Mouse (Mus musculus) urinary bladder, postnatal 36 days (tissue): ENCODE data around the gene Eif2ak4.

Experiments used
- DNase-seq, 2 experiments: peaks; one replicate each; pipeline ENCODE4 v3.0.0; 2022; ENCODE audit warnings: low spot score in 2 of 2, mixed read lengths in 1 of 2

The Eif2ak4 gene

GRCm38 (mm10) chr2:118509688-118510446 is 121.4 kb downstream of the Eif2ak4 start:
- DNase-seq, result no peak

GRCm38 (mm10) chr2:118510447-118511310 is 122.3 kb downstream of the Eif2ak4 start:
- peak in 1 of 2 experiments; percentile 91 for DNase-seq

DNA sequence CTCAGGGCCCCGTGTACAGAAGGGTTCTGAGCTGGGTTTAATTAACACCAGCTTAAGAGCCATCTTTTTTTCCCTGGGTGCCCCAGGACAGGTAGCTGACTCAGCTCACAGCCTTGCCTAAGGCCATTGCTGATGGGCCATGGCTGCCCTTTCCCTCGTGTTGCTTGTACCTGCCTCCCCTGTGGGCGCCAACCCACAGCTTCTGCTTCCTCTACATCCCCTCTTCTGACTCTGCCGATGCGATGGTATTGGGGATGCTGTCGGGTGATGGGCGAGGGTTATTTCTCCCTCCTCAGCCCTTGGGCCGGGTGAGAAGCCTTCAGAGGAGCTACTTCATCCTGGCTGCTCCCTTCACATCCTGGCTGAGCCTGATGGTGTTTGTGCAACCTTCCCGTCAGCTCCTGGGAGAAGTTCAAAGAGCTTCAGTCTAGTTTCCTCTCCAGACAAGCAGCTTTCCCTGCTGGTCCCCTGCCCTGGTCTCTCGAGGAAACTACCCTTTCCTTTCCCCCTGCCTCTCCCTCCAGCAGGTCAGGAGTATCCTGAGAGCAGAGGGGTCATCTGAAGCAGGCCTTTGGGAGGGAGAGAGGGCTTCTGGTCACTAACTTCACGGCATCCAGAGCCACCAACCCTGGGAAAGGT is 123.5 kb downstream of the Eif2ak4 start:
- DNase-seq, result no peak

DNA sequence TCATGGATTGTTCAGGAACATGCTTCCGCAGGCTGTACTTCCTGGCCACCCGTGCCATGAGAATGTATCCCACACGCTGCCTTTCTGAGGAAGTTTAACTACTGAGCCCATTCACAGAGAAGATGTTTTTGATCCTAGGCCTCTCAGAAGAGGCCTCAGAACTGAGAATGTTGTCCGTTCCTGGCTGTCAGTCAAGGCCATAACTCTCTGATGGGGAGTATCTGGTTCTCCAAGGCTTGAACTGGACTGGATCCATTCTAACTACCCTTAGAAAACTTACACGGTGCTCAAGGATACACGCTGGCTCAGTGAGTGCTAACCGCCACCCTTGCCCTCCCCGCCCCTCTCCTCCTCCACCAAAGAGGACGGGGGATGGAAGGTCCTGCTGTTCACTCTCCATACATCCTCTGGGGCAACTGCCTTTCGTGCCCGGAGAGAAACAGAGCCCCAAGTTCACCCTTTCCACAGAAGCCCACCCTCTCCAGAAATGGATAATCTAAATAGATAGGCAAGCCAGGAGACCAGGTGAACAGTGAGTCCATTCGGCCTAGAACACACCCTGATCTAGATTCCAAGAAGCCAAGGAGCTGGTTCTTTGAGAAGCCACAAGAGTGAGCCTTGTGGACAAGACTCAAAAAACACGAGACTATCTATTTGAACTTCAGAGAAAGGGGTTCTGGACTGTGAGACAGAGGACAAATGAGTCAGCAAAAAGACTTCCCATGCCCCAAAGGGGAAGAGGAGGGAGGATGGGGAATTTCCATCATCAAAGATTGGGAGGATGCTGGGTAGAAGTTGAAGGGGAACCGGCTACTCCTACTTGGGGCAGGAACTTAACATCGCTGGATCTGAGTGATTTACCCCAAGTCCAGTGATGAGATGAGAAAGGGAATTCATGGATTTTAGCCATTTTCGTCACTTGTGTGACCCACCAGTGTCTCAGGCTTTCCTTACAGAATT is 124.3 kb downstream of the Eif2ak4 start:
- DNase-seq, result no peak

- DNase-seq, result peak in 1 of 2 experiments; percentile 56
Measured at GRCm38 (mm10) chr2:118520042-118520933, 131.9 kb downstream of the Eif2ak4 start.

DNA sequence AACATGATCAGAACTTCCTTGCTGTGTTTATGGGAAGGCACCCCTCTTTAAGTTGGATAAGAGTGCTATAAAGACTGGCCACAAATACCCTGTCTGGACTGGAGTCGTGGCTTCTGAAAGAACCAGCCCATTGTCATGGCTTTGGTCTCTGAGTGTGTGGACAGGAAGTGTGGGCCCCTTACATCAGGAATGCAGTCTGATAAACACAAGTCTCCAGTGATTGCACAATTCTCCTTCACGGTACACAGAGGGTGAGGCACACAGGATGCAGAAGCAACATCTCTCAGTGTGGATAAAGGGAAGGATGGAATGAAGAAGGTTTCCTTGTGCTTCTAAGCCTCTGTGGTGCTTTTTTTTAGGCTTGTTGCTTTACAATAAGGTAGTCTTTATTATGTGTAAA is 133.8 kb downstream of the Eif2ak4 start:
- no peak for DNase-seq

- no peak for DNase-seq
Measured at GRCm38 (mm10) chr2:118523163-118523730, 134.8 kb downstream of the Eif2ak4 start.

GRCm38 (mm10) chr2:118524811-118525210 is 136.4 kb downstream of the Eif2ak4 start:
- DNase-seq, result no peak
